Mouse (Mus musculus) bone marrow macrophage, adult 2 months (primary cell): ENCODE results near the gene Olah.

ENCODE experiments used
- CTCF ChIP-seq: IDR thresholded peaks from 2 replicates; pipeline ENCODE4 v1.5.1; 2012; ENCODE audit warnings: low read depth, mild to moderate bottlenecking, low read length, moderate library complexity
- POLR2A ChIP-seq: IDR thresholded peaks from 2 replicates; pipeline ENCODE4 v1.6.1; 2012; ENCODE audit warnings: mild to moderate bottlenecking, low read depth, low read length, borderline replicate concordance

GRCm38 (mm10) chr2:3430956-3431355 is 33.9 kb upstream of the Olah start:
- TF ChIP-seq POLR2A (no peak), CTCF (no peak)
